Mouse (Mus musculus) urinary bladder, adult 18-20 months (tissue): ENCODE measurements at regions not wholly inside any gene's neighbourhood (a gene's known extent, or its start where the extent isn't known, plus 50 kb on each side); places are given as distances from the start of the nearest gene placed in this dataset.

Experiments
- DNase-seq, 2 experiments: peaks; one replicate each; pipeline ENCODE4 v3.0.0; 2022; ENCODE audit warnings: low spot score in 2 of 2, mixed read lengths in 2 of 2

DNA sequence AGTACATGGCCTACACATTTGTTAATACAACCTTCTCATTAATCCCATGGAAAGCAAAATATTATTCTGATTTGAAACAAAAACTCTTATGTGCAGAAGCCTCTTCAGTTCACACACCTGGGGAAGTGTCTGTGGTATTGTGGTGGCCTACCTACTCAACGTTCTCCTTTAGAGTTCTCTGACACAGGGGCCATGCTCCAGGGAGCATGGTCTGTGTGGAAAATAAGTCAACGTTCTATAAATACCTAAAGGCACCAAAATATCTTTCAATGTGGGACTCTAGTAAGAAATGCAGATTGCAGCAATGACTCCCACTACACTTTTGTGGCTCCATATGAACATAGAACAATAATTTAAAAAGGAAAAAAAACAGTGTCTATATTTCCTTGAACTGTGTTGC is 489.0 kb upstream of the A1bg start:
- DNase-seq = no peak

DNA sequence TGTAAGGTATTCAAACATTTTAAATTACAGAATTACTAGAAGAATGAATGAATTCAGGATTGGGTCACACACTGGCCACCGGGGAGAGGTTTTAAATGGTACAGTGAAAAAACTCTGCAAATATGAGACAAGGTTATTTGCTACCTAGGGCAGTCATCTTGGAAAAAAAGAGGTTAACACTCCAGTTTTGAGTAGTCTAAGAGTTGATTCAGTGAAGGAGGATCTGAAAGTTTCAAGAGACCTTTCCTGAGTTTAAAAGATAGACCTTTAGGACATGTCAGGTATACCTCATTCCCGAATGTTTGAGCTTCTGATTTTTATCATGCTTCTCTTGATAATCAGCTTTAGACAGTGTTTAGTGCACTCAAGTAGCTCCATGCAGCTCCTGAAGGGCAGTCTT is 488.0 kb upstream of the A1bg start:
- no peak for DNase-seq

DNA sequence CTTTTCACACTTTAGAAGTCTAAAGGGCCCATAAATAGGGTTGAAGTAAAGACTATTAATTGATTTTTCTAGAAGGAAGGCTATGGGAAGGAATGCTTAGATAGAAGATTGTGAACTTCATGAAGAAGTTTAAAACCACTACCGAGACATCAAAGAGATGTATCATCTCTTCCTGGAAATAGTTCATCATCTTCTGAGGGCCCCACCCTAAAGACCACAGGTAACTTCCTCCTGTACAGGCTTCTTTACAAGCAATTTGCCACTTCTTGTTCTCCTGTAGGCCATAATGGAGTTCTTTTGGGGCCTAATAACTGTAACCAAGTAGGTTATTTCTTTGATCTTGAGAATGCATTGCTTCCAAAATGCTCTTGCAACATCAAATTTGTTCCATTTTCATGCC is 485.8 kb upstream of the A1bg start:
- no peak for DNase-seq

DNA sequence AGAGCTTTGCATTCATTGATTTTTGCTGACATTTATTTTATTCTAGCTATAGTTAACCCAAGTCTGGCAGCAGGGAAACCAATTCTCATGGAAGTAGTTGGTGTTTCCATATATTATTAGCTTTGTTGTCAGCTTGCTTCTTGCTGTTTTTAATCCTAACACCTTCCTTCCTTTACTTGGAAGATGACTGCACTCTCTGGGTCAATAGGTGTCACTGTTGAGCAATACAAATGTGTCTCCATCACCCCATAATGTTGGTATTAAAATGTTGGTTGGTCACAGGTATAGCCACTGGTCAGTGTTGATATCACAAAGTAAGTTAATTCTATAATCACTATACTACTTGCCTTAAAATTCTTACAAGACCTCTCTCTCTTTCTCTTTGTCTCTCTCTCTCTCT is 477.9 kb upstream of the A1bg start:
- DNase-seq = no peak

DNA sequence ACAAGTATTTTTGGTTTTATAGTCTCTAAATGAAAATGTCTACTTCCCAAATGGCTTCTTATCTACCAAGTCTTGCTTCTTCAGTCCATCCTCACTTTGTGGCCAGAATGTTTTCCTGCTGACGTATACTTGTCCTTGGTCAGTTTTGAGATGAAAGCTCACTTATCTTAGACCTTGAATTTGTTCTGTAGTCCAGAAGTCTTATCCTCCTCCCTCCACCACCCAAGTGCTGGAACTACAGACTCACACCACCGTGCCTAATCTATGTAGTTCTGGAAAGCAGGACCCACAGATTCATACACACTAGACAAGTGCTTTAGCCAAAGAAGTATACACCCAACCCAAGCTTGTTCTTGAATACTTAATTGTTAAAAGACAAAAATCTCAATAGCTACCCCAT is 477.2 kb upstream of the A1bg start:
- DNase-seq = no peak

DNA sequence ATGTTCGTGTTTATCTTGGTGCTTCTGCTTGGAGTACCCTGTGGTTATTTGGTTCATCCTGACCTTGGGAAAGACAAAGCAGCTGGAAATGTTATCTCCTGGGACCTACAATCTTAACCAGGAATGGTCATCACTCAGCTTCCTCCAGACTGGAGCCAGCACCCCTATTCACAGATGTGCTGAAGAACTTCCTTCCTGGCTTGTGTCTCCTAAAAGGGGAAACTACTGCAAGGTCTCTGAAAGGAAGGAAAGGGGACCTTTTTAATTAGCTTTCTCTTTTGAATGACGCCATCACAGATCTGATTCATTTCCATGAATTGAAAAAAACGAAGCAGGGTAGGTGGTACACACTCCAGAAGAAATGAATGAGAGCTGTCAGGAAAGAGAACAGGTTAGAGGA is 476.0 kb upstream of the A1bg start:
- no peak for DNase-seq

DNA sequence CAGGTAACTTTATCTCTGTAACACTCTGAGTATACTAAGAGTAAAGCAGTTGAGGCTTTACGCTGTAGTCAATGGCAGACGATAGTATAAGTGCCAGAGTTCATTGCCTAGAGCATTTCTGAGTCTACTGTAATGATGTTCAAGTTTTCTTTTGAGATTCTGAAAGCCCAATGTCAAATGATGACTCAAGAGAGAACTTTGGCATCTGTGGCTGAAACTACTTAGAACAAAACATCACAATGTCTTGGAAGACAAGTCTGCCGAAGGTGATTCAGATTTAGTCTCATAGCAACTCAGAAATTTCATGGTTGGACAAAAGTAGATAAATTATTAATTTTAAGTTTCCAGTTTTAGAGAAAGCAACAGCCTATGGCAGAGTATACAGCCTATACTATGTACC is 474.2 kb upstream of the A1bg start:
- DNase-seq = no peak

DNA sequence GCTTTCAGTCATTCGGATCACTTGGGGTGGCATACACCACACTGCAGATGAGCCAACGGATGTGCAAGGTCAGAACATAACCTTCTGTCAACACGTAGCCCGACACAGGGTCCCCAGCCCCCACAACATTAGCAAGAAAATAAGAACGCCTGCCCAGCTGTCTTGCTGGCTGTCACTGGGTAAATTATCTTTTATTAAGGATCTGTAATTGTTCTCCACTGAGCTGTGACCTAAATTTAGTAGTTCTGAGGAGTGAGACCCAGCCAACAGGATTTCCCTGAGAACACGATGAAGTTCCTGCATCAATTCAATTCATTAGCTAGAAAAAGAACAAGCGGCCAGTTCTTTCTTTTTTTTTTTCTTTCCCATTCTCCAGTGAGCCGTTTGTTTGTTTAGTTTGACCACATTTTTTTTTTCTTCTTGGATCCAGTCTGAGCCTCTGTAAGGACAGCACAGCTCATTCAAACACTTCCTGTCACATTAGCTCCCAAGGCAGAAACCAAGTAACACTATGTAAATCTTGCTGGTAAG is 472.5 kb upstream of the A1bg start:
- DNase-seq = no peak

DNA sequence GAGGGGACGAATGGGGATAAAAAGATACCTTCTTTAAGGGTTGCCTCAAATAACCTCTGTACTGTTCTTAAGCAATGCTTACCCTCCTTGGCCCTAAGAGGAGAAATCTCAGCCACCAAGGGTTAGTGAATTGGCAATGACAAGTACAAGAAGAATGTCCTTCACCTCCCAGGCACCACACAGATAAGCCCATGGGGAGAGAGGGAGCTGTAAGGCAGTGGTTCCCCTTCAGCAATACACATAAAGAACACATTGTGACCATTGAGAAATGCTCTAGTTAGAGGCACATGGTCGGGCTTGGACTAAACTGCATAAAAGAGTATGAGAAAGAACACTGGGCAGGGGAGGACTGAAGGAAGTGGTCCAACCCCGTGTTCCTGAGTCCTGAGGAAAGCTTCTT is 457.9 kb upstream of the A1bg start:
- DNase-seq = no peak

DNA sequence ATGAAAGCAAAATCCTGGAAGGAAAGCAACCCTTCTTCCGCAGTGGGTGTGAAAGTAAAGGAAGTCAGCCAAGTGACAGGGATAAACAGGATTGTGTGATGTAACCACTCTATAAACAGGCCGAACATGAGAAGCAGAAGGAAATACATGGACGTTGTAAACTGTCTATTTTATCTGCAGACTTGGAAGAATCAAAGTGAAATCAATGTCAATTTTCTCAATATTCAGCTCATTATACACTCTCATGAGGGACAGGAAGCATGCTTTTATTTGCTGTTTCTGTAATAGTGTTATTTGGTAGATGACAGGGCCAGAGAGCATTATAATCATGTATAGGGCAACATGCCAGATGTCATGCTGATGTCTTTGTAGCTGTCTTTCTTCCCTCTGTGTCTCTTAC is 443.5 kb upstream of the A1bg start:
- DNase-seq = no peak

DNA sequence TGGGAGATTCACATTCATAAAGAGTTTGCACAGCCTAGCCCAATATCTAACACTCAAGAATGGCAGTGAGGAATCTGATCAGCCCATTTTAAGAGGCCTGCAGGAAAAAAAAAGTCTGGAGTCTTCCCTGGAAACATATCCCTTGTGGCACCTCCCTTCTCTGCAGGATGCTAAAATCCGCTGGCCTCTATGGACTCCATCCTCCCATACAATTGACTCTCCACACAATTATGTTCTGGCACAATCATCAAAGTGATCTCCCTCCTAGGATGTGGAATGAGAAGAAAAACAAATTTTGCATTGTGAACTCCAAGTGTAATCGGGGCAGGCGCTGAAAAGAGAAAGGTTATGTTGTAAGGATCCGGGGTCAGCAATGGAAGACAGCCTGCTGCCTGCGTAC is 442.7 kb upstream of the A1bg start:
- no peak for DNase-seq

DNA sequence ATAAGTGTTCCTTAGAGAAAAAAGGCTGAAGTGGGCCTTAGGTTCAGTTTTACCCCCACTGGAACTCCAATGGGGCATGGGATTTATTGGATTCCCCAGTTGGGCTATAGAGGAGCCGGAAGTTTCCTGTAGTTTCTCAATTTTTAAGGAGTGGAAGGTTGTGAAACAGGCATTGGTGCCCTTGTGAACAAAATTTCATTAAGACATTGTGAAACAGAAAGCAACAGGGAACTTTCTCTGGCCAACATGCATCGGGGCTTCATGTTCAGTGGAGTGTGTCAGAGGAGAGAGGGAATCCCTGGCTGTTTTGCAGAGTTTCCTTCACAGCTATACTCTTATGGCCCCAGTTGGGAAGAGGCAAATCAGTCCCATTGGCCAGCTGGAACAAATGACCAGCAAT is 441.6 kb upstream of the A1bg start:
- DNase-seq = no peak

DNA sequence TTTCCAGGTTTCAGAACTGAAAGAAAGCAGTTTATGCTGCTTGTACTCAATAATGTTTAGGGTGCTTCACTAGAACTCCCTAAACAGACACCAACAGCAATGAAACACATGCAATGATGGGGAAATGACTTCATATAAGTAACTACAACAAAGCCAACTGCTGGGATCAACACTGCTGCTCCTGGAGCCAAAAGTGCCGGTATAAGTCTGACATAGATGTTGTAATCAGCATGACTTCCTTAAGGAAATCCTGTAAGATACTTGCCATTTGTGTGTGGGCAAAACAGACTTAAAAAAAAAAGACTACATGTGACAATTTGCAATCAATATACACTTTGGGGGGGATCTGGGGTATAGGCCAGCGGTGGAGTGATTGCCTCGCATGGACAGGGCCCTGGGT is 438.4 kb upstream of the A1bg start:
- DNase-seq = no peak

DNA sequence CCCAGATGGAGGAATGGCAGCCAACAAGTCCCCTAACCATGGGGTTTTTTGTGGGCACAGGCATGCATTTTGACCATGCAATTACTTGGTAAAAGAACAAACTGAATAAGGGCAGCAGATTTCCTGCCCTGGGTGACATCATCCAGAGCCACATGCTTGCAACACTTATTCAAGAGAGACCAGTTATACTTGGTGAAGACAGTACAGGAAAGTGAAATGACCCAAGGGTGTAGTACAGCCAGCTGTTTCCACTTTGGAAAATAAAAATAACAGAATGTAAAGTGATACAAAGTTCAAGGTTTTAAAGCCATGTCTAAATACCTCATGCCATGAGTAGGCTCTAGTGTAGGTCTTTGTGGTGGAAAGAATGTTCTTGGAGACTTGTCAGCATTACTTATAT is 432.5 kb upstream of the A1bg start:
- DNase-seq = no peak

DNA sequence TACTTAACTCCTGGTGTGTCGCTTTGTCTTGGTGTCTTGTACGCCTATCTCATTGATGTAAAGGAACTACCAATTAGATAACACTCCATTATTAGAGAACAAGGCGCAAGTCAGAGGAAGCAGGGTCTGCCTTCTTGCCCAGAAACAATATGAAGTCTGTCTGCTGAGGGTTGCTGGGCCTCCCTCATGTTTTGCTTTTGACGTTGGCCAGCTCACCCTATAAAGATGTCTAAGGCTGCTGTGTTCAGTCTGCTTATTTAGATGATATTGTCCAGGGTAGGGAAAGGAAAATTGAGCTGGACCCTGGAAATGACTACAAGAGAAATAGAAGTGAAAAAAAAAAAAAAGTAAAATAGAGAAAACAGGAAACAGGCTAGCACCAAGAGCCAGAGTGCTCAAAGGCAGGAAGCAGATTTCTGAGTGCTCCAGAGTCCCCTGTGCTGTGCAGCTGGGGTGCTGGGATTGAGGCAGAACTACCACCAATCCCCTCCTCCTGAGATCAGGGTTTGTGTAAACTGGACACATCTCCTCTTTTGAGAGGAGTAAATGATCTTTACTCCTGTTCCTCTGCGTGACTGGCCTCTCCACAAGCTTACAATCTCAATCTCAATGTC is 429.0 kb upstream of the A1bg start:
- no peak for DNase-seq

DNA sequence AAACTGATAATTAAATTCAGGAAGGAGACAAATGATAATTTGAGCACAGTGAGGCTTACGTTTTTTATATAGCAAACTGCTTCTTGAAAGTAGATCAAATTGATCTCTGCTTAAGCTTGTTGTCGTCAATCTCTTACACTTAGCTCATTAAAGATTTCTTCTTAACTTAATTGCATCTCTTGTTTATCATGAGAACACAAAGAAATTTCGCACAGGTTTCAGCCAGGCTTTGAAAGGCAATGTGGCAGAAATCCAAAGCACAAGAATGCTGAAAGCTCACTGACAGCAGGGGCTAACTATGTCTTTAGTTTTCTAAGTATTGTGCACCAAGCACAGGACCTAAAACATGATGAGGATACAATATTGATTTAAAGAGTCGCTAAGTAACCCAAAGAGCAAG is 422.3 kb upstream of the A1bg start:
- DNase-seq = no peak

DNA sequence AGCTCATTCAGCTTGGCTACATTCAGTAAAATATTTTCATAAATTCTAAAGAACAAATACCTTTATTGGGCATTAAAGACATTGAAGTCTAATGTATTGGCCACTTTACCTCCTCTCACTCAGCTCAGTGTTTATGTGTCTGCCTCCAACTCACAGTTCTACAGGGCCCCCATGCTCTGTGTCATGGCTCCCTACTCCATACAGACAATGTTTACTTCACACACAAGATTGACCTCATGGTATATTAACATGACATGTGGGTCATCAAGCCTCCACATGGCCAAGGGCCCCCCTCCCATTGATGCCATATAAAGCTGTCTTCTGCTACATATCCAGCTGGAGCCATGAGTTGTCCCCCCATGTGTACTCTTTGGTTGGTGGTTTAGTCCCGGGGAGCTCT is 419.8 kb upstream of the A1bg start:
- no peak for DNase-seq

DNA sequence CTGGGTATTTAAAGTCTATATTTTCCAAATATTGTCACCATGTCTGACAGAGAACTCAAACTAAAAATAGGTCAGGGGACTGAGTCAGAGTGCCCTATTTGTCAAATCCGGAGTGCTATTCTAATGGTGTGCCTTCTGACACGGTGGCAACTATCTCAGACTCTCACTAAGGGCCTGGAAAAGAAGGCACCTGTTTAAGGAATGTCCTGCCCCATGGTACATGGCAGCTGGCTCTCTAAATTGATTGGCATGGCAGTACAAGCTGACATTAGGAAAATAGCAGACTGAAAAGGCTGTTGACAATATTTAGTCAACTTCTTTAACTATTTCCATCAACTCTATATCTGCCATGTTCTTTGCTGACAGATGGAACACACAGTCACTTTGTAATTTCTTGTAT is 405.1 kb upstream of the A1bg start:
- DNase-seq = no peak

DNA sequence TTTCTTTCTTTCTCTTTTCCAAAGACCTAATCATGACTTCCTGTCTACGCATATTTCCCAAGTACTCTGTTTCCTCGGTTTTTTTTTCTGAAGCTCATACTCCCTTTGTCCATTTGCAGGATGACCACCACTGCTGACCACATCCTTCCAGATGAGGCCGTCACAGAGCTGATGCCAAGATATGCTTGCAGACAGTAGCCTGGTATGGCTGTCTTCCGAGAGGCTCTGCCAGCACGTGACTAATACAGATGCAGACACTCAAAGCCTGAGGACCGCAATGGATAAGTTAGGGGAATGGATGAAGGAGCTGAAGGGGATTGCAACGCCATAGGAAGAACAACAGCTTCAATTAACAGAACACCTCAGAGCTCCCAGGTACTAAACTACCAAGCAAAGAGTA is 399.4 kb upstream of the A1bg start:
- no peak for DNase-seq

DNA sequence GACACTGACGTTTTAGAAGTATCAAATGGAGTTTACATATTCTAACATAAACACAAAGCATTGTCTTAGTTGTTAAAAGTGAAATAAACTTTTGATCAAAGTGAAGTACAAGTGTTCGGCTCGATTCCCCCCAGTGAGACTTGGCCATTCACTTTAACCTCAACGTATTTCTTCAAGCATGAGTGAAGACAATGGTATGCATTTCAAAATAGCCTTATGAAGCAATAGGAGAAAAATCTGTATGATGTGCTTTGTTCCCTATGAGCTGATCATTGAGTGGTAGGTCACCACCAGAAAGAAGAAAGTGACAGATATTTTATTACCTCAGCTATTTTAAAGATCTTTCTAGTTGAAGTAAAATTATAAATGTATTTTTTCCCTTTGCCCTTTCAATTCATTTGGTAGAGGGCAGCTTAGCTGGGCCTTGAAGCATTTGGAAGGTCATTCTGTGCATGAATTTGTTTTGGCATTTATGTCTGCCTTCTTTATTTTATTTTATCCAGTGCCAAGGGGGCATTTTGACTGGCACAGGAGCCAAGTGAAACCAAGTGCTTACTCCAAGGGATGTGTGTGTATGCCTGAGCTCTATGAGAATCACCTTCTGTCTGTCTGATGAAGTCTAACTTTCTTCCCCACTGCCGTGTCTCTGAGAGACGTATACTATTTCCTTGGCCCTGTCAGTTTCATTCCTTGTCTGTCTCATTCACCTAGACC is 386.8 kb upstream of the A1bg start:
- DNase-seq = no peak

DNA sequence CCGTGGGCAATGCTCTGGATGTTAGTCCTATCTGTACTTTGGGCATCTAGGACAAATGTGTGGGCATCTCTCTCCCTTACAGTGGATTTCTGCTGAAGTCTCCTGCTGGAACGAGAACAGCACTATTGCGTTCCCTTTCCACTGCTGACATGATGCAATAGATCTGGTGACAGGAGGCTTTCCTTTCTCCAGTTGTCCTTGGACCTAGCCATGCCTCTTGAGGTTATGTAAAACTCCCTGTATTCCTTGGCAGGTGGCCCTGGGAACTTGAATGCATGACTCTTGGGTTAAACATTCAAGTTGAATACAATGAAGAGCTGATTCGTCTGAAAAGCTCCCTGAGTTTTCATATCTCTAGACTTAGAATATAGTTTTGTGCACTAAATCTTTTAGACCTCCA is 386.1 kb upstream of the A1bg start:
- DNase-seq = no peak

DNA sequence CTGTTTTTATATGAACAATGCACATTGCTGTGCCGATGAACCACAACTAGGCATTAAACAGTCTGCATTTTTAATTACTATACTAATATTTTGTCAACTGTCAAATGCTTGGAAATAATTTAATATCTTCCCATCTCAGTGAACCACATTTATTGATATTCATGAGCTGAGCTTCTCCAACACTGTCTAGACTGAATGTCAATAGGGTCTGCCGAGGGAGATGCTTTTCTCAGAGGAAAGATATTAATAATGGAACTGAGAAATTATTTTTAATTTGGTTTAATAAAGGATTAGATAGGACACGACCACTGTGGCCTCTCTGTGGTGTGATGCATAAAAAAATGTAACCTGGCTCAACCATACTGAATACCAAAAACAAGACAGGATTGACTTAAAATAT is 381.7 kb upstream of the A1bg start:
- no peak for DNase-seq

DNA sequence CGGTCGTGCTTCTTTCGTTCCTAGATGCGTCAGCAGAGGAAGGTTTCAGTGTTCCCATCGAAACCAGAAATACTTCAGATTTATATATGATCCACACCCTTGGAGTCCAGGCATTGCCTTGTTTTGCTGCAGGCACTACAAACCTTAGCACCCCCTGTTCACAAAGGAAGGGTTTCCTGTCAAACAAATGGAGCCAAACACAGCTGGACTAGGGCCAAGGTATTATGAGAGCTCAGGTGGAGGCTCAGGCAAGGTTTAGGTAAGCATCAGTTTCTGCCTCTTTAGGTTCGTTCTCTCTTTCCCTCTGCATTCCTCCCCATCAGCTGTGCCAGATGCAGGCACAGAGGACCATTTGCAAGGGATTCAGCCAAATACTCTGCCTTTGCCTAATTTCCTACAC is 377.0 kb upstream of the A1bg start:
- DNase-seq = no peak
